In genomic region chr4:57287808-57288207, GRCm38 (mm10) we compare ENCODE assay signal across 32 mouse cellular contexts. TPM values are rescaled to one million over a fixed set of nuclear protein-coding genes. Genes with fewer than 3 reads are reported as not detected.
A peak's percentile ranks its signal among the peaks of the same experiment; 100 is the strongest.
DNase-seq lines count a peak whose midpoint lies in the region; ATAC-seq and TF ChIP-seq lines count a peak whose summit lies in the region.
"Had no signal": no experiment of that assay in that cellular context is flagged by ENCODE, and none has a peak within 500 bp of the region (broad histone marks: within the 10 kb centered on the region; RNA-seq: fewer than 3 reads in every experiment).

No protein-coding gene starts in this region.

- H3K27me3 ChIP-seq in stomach, postnatal 0 days (ENCODE audit: control insufficient read depth, insufficient read depth, low read length) = no peaks in the 10 kb centered on the region
- H3K27me3 ChIP-seq in kidney, embryonic 16.5 days (ENCODE audit: insufficient read depth, low read length) = no peaks in the 10 kb centered on the region
- H3K27me3 ChIP-seq: embryonic facial prominence, embryonic 15.5 days; forebrain, embryonic 13.5 days; hindbrain, embryonic 15.5 days; intestine, embryonic 15.5 days; limb, embryonic 15.5 days; liver, embryonic 13.5 days; midbrain, embryonic 13.5 days; Patski had no signal

- no peak overlapping the region for H3K4me3 ChIP-seq in stomach, postnatal 0 days (ENCODE audit: low read depth, low read length)
- H3K4me3 ChIP-seq in kidney, embryonic 16.5 days (ENCODE audit: low read length) = no peak overlapping the region
- H3K4me3 ChIP-seq: embryonic facial prominence, embryonic 10.5 days; embryonic facial prominence, embryonic 15.5 days; forebrain, embryonic 13.5 days; gastrocnemius, adult 2 months; heart, adult 2 months; hindbrain, embryonic 10.5 days; hindbrain, embryonic 15.5 days; intestine, embryonic 15.5 days; limb, embryonic 10.5 days; limb, embryonic 15.5 days; liver, embryonic 13.5 days; midbrain, embryonic 13.5 days had no signal

- H3K36me3 ChIP-seq in stomach, postnatal 0 days (ENCODE audit: control insufficient read depth, insufficient read depth, low read length) = no peaks in the 10 kb centered on the region
- no peaks in the 10 kb centered on the region for H3K36me3 ChIP-seq in kidney, embryonic 16.5 days (ENCODE audit: insufficient read depth, low read length)
- H3K36me3 ChIP-seq: embryonic facial prominence, embryonic 10.5 days; embryonic facial prominence, embryonic 15.5 days; hindbrain, embryonic 10.5 days; hindbrain, embryonic 15.5 days; limb, embryonic 10.5 days; limb, embryonic 15.5 days; liver, embryonic 13.5 days; midbrain, embryonic 13.5 days had no signal

- no peaks in the 10 kb centered on the region for H3K9me3 ChIP-seq in stomach, postnatal 0 days (ENCODE audit: control insufficient read depth, low read length)
- no peaks in the 10 kb centered on the region for H3K9me3 ChIP-seq in kidney, embryonic 16.5 days (ENCODE audit: low read length)
- H3K9me3 ChIP-seq: embryonic facial prominence, embryonic 10.5 days; embryonic facial prominence, embryonic 15.5 days; forebrain, embryonic 13.5 days; hindbrain, embryonic 10.5 days; hindbrain, embryonic 15.5 days; intestine, embryonic 15.5 days; limb, embryonic 10.5 days; limb, embryonic 15.5 days; liver, embryonic 13.5 days; midbrain, embryonic 13.5 days had no signal

- H3K27ac ChIP-seq in stomach, postnatal 0 days (replicated peaks) = no peak overlapping the region
- H3K27ac ChIP-seq in kidney, embryonic 16.5 days (ENCODE audit: low read length) = no peak overlapping the region
- H3K27ac ChIP-seq: embryonic facial prominence, embryonic 10.5 days; embryonic facial prominence, embryonic 15.5 days; forebrain, embryonic 13.5 days; gastrocnemius, adult 2 months; heart, adult 2 months; hindbrain, embryonic 10.5 days; hindbrain, embryonic 15.5 days; intestine, embryonic 15.5 days; limb, embryonic 10.5 days; limb, embryonic 15.5 days; liver, embryonic 13.5 days; macrophage; midbrain, embryonic 13.5 days had no signal

- TF ChIP-seq EP300 in stomach, postnatal 0 days (optimal IDR thresholded peaks at IDR 0.05) = no peak

- no peak overlapping the region for H3K9ac ChIP-seq in stomach, postnatal 0 days (ENCODE audit: low read length)
- no peak overlapping the region for H3K9ac ChIP-seq in kidney, embryonic 16.5 days (replicated peaks; ENCODE audit: low read length)
- H3K9ac ChIP-seq: embryonic facial prominence, embryonic 15.5 days; forebrain, embryonic 13.5 days; hindbrain, embryonic 15.5 days; intestine, embryonic 15.5 days; limb, embryonic 15.5 days; liver, embryonic 13.5 days; midbrain, embryonic 13.5 days had no signal

- H3K4me1 ChIP-seq in stomach, postnatal 0 days (replicated peaks; ENCODE audit: control insufficient read depth, insufficient read depth) = no peaks in the 10 kb centered on the region
- 0 out of 2 replicates have a peak, but pooled peaks cover 4% of the 10 kb centered on the region for H3K4me1 ChIP-seq in kidney, embryonic 16.5 days (ENCODE audit: insufficient read depth, low read length)
- H3K4me1 ChIP-seq: embryonic facial prominence, embryonic 15.5 days; forebrain, embryonic 13.5 days; hindbrain, embryonic 10.5 days; hindbrain, embryonic 15.5 days; limb, embryonic 10.5 days; limb, embryonic 15.5 days; liver, embryonic 13.5 days; midbrain, embryonic 13.5 days had no signal

- DNase-seq in 3T3-L1 (ENCODE audit: low read depth, low spot score) = peak; percentile 53
- peak; percentile 28 for DNase-seq in CD4-positive, CD25-positive, alpha-beta regulatory T cell, adult 2 months (ENCODE audit: low read depth, low spot score)
- no peak for DNase-seq in stomach, postnatal 0 days (ENCODE audit: low spot score)
- no peak for DNase-seq in urinary bladder, postnatal 4 days (ENCODE audit: low spot score in 2 of 2)
- DNase-seq in embryo, embryonic 10 days (ENCODE audit: low spot score) = no peak
- DNase-seq: adrenal gland, postnatal 14 days; cerebellum, adult 11-12 months; cerebellum, postnatal 10 days; gastrocnemius, adult 2 months; heart, adult 2 months; heart, postnatal 14 days; kidney, adult 9 months; kidney, postnatal 14 days; layer of hippocampus, adult 9-11 months; liver, embryonic 13.5 days; lung, adult 18-20 months; retina, postnatal 1 day; right cerebral cortex, postnatal 14 days had no signal

- TF ChIP-seq CTCF in stomach, postnatal 0 days (IDR thresholded peaks at IDR 0.05; ENCODE audit: low read depth) = no peak

- no peak overlapping the region for H3K4me2 ChIP-seq in stomach, postnatal 0 days (replicated peaks; ENCODE audit: low read depth)
- no peak overlapping the region for H3K4me2 ChIP-seq in kidney, embryonic 16.5 days (replicated peaks; ENCODE audit: low read depth, low read length)
- H3K4me2 ChIP-seq: embryonic facial prominence, embryonic 15.5 days; forebrain, embryonic 13.5 days; hindbrain, embryonic 15.5 days; intestine, embryonic 15.5 days; limb, embryonic 15.5 days; liver, embryonic 13.5 days; midbrain, embryonic 13.5 days had no signal

- ATAC-seq in activated CD4-positive, CD25-positive, alpha-beta regulatory T cell, adult 4 months = peak; percentile 65
- ATAC-seq in stomach, postnatal 0 days (ENCODE audit: low FRiP score, low TSS enrichment) = peak; percentile 31; the same call in 1 of the 2 replicates
- ATAC-seq in kidney, embryonic 16.5 days (ENCODE audit: low FRiP score, low TSS enrichment) = no peak
- ATAC-seq: forebrain, embryonic 13.5 days; intestine, embryonic 15.5 days; lung, postnatal 0 days; midbrain, embryonic 13.5 days; Patski had no signal

- WGBS in stomach, postnatal 0 days = 91% methylated on average over 3 of the region's 3 CpGs
- 84% methylated on average over 3 of the region's 3 CpGs for WGBS in kidney, embryonic 16.5 days

RNA-seq across cellular contexts. Expression of gene Ptpn3, which starts 13.8 kb away (rescaled TPM):
- polyA plus RNA-seq in activated CD4-positive, CD25-positive, alpha-beta regulatory T cell, adult 4 months (2017; shearing (Covaris generic)) = 1 to 10 TPM; 1.6 to 2.0 TPM
- 4.3 and 5.2 TPM in 2 replicates for polyA plus RNA-seq in stomach, postnatal 0 days (2015; fragmentation: Nextera tagmentation; extraction: Ambion mirVana)
- polyA plus RNA-seq in kidney, embryonic 16.5 days (2015; fragmentation: Nextera tagmentation; extraction: Ambion mirVana) = 9.0 and 9.3 TPM in 2 replicates

Comparison
In these comparisons a context has a peak if more than half of its experiments do, and no peak if none do; other contexts are left out.
1. DNase-seq: peak in 3T3-L1 (single experiment) and CD4-positive, CD25-positive, alpha-beta regulatory T cell, adult 2 months (single experiment); none in stomach, postnatal 0 days (single experiment), urinary bladder, postnatal 4 days (0 of 2) and embryo, embryonic 10 days (single experiment).